Mouse (Mus musculus): ENCODE data around the gene Plekhm3. TPM values are rescaled to one million over a fixed set of nuclear protein-coding genes. Genes with fewer than 3 reads are reported as not detected.
A peak's percentile ranks its signal among the peaks of the same experiment; 100 is the strongest.

Plekhm3 gene
- polyA plus RNA-seq, 1 experiment from 2014 or later, result 7.5 TPM

DNA sequence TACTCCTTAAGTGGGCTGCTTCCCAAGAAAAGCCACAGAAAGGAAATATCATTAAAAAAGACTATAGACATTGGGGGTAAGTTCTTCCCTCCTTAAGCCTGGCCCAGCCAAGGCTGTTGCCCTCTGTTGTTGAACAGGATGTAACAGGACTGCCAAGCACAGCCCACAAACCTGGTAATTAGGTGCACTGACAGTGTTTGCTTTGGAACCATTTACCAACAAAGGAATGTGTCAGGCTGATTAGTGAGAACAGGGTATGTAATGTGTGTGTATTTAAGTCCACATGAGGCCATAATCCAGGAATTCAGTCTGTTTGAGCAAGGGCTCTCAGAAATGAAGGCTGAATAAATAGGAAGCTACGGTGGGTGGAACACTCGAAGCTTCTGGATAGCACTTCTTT lies 147.5 kb downstream of the Plekhm3 start:
- Histone ChIP-seq H3K9ac (no peak overlapping the region), H3K9me3 (replicated peaks) (no peaks in the 10 kb centered on the region), H3K27me3 (peaks cover 7% of the 10 kb centered on the region; the same call in 1 of the 2 replicates), H3K36me3 (ENCODE audit: poor library complexity, severe bottlenecking) (no peaks in the 10 kb centered on the region), H3K4me2 (no peak overlapping the region), H3K4me3 (no peak overlapping the region), H3K4me1 (peaks cover 16% of the 10 kb centered on the region), H3K27ac (no peak overlapping the region)
- WGBS, result 15% methylated on average over 2 of the region's 2 CpGs
- ATAC-seq, result peak; percentile 53; the same call in 1 of the 2 replicates

DNA sequence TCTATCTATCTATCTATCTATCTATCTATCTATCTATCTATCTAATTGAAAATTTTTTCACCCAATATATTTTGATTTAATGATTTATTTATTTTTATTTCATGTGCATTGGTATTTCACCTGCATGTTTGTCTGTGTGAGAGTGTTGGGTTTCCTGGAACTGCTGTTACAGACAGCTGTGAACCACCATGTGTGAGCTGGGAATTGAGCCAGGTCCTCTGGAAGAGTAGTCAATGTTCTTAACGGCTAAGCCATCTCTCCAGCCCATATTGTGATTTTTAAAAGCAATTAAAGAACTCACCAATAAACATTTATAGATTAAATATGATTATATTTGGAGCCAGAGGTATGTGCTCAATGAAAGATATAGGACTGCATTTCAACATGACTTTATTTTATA lies 148.9 kb downstream of the Plekhm3 start:
- WGBS, result 50% methylated on average over 1 of the region's 1 CpGs
- ATAC-seq, result no peak
- H3K9me3 ChIP-seq (replicated peaks), result no peaks in the 10 kb centered on the region
- H3K9ac ChIP-seq, result no peak overlapping the region
- H3K4me1 ChIP-seq, result peaks cover 23% of the 10 kb centered on the region
- no peak overlapping the region for H3K27ac ChIP-seq
- H3K4me2 ChIP-seq, result no peak overlapping the region
- H3K36me3 ChIP-seq (ENCODE audit: poor library complexity, severe bottlenecking), result no peaks in the 10 kb centered on the region
- H3K4me3 ChIP-seq, result no peak overlapping the region
- peaks cover 7% of the 10 kb centered on the region; the same call in 1 of the 2 replicates for H3K27me3 ChIP-seq

DNA sequence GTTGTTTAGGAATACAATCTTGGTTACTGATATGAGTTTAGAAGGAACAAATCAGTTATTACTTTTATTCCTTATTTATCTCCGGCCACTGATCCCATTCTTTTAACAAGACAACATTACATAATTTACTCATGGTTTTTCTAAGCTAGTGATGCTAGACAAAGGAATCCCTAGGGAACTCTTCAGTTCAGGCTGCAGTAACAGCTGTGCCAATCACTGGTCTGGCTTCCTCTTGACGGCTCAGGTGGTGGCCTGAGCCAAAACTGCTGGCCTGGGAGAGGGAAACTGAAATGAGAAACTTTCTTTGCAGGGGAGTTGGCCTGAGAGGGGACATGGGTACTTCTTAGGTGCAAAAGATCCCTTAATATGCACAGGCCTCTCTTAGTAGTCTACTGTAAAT lies 151.4 kb downstream of the Plekhm3 start:
- whole genome bisulfite sequencing, result 31% methylated on average over 2 of the region's 2 CpGs

DNA sequence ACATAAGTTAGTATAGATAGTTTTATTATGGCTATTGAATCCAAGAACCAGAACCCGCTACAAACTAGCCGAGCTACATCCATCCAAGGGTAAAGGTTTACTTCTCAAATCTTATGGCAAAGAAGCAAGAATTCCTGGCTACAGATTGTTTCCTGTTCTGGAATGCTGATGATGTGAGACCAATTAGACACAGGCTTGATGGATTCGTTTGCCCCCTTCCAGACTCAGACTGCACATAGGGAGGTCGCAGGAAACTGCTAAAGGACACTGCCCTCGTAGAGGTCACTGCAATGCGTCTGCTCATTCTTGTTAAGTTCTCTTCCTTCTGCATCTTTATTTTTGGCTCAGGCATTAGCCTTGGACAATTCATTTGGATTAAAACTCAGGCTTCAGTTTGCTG lies 154.0 kb downstream of the Plekhm3 start:
- WGBS, result 72% methylated on average over 6 of the region's 6 CpGs

More for the DNA sequence above, 151.4 kb downstream of the Plekhm3 start:
- Histone ChIP-seq H3K27me3 (peaks cover 7% of the 10 kb centered on the region; the same call in 1 of the 2 replicates), H3K9me3 (replicated peaks) (no peaks in the 10 kb centered on the region), H3K4me3 (no peak overlapping the region), H3K4me1 (peaks cover 23% of the 10 kb centered on the region), H3K27ac (no peak overlapping the region), H3K9ac (no peak overlapping the region), H3K36me3 (ENCODE audit: poor library complexity, severe bottlenecking) (no peaks in the 10 kb centered on the region), H3K4me2 (no peak overlapping the region)
- no peak for ATAC-seq

DNA sequence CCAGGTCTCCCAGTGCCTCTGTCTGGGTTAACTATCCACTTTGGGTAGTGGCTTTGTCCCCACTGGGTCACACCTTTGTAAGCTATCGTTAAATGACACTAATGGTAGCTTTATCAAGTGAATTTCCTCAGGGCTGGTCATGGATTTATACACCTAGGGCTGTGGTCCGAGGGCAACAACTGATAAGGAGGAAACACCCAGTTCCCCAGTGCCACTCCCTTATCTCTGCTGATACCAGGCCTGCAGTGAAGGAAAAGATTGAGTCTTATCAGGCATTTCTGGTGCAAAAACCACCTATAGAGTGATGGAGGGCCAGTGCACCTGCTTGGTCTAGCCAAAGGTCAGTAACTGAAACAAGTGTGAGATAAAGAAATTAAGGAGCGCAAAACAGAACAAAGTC lies 159.0 kb downstream of the Plekhm3 start:
- WGBS, result 92% methylated on average over 3 of the region's 3 CpGs
- H3K9ac ChIP-seq, result no peak overlapping the region
- H3K4me2 ChIP-seq, result no peak overlapping the region
- peaks cover under 1% of the 10 kb centered on the region; the same call in 1 of the 2 replicates for H3K4me1 ChIP-seq
- H3K4me3 ChIP-seq, result no peak overlapping the region
- 0 out of 2 replicates have a peak, but pooled peaks cover 7% of the 10 kb centered on the region for H3K27me3 ChIP-seq
- H3K9me3 ChIP-seq (replicated peaks), result no peaks in the 10 kb centered on the region
- ATAC-seq, result no peak
- peaks cover 12% of the 10 kb centered on the region; the same call in 1 of the 2 replicates for H3K36me3 ChIP-seq (ENCODE audit: poor library complexity, severe bottlenecking)
- no peak overlapping the region for H3K27ac ChIP-seq

More for the DNA sequence above, 154.0 kb downstream of the Plekhm3 start:
- peaks cover 8% of the 10 kb centered on the region; the same call in 1 of the 2 replicates for H3K27me3 ChIP-seq
- H3K27ac ChIP-seq, result no peak overlapping the region
- H3K9ac ChIP-seq, result no peak overlapping the region
- no peaks in the 10 kb centered on the region for H3K9me3 ChIP-seq (replicated peaks)
- no peak overlapping the region for H3K4me3 ChIP-seq
- no peak overlapping the region for H3K4me2 ChIP-seq
- no peaks in the 10 kb centered on the region for H3K36me3 ChIP-seq (ENCODE audit: poor library complexity, severe bottlenecking)
- H3K4me1 ChIP-seq, result peaks cover 14% of the 10 kb centered on the region
- ATAC-seq, result no peak

DNA sequence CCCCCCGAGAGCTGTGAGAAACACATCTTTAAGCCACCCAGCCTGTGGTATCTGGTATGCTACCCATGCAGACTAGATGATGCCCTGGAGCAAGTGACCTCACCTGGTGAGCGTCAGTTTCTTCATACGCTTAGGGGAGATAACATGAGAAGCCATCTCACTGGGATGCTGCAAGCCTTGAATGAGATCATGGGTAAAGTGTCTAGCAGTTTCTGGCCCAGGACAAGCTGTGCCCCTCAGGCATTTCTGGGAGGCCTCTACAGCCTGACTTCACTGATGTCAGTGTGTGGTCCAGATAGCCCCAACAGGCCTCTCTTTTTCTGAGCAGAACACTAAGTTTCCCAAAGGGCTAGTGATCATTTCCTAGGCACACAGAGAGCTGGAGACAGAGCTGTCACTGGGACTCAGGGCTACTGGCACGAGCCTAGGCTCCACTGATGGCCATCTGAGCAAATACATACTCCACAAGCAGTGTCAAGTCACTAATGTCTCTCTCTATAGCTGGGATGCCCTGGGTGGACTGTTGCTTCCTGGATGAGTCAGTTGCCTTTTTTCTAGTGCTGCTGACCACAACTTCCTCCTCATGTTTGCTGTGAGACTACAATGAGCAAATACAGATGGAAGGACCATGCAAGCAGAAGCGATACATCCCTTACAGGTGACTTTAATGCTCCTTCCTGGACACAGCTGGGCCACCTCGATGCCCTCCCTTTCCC lies 159.6 kb downstream of the Plekhm3 start:
- Histone ChIP-seq H3K36me3 (ENCODE audit: poor library complexity, severe bottlenecking) (peaks cover 12% of the 10 kb centered on the region; the same call in 1 of the 2 replicates), H3K9me3 (replicated peaks) (no peaks in the 10 kb centered on the region), H3K4me2 (no peak overlapping the region), H3K9ac (no peak overlapping the region), H3K27me3 (0 out of 2 replicates have a peak, but pooled peaks cover 7% of the 10 kb centered on the region), H3K4me1 (peaks cover 6% of the 10 kb centered on the region), H3K4me3 (no peak overlapping the region), H3K27ac (no peak overlapping the region)
- ATAC-seq, result no peak
- 87% methylated on average over 6 of the region's 6 CpGs for WGBS

DNA sequence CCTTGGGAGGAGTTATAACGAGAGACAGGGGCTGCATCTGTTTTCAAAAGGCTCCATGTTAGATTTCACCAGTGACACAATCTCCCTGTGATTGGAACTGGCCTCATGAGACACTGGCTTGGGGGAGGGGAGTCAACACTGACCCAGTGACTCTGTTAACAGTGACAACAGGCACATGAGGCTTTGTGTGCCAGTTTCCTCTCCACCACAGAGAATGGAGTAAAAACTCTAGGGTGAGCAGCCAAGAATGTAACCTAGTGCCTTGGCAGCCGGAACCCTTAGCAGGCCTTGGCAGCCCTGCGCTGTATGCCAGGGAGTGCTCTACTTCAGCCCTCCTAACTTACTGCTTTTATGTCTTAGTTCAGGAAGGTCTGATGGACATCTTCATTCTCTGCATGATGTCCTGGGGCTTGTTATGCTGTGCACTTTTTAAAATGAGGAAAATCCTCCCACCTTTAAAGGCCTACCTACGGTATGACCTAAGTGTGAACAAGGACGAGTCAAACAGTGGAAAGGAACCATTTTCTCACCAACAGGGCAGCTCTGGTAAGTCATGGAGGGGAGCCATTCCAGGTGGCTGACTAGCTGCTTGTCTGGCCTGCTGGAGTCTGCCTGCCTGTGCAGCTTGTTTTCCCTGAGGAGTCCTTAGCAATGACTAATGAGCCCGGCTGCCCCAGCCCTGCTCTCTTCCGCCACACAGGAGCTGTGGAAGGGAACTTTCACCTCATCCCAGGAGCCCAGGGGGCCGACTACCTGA lies 161.2 kb downstream of the Plekhm3 start:
- Histone ChIP-seq H3K4me3 (no peak overlapping the region), H3K27me3 (peaks cover 7% of the 10 kb centered on the region; the same call in 1 of the 2 replicates), H3K9ac (no peak overlapping the region), H3K9me3 (replicated peaks) (no peaks in the 10 kb centered on the region), H3K4me1 (peaks cover 19% of the 10 kb centered on the region), H3K27ac (no peak overlapping the region), H3K36me3 (ENCODE audit: poor library complexity, severe bottlenecking) (peaks cover 12% of the 10 kb centered on the region; the same call in 1 of the 2 replicates), H3K4me2 (no peak overlapping the region)
- no peak for ATAC-seq
- WGBS, result 77% methylated on average over 8 of the region's 8 CpGs

DNA sequence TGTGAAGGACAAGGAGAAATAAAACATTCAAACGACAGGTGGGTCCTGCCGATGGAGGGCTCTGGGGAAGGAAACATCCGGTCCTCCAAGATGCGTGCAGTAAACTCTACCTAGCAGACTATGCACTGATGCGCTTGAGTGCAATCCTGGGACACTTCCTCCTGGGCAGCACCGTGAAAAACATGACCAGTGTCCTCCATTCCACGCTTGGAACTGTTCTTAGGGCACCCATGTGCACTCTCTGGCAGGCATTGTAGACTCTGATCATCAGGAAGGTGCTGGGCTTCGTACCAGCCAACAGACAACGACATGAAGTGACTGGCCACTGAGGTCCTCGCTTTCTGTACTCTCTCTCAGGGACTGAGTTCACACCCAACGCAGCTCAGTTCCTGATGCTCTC lies 162.5 kb downstream of the Plekhm3 start:
- Histone ChIP-seq H3K27ac (no peak overlapping the region), H3K4me3 (no peak overlapping the region), H3K9me3 (replicated peaks) (no peaks in the 10 kb centered on the region), H3K4me2 (no peak overlapping the region), H3K4me1 (peaks cover 19% of the 10 kb centered on the region), H3K27me3 (peaks cover 13% of the 10 kb centered on the region; the same call in 1 of the 2 replicates), H3K36me3 (ENCODE audit: poor library complexity, severe bottlenecking) (peaks cover 12% of the 10 kb centered on the region; the same call in 1 of the 2 replicates), H3K9ac (no peak overlapping the region)
- ATAC-seq, result no peak
- 95% methylated on average over 11 of the region's 11 CpGs for WGBS

DNA sequence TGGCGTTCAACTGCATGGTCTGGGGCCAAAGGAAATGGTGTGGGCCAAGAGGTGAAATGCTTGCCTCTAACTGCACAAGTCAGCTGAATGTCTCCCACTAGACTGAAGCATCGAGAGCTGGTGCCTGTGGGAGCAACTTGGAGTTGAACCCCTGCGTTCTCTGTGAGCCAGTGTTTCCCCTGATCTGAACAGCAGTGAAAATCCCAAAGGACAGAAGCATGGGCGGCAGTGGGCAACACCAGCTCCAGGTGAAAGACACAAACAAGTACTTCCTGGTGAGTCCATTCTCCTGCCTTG lies 163.4 kb downstream of the Plekhm3 start:
- peaks cover 12% of the 10 kb centered on the region; the same call in 1 of the 2 replicates for H3K36me3 ChIP-seq (ENCODE audit: poor library complexity, severe bottlenecking)
- ATAC-seq, result no peak
- WGBS, result 95% methylated on average over 4 of the region's 4 CpGs
- H3K4me3 ChIP-seq, result no peak overlapping the region
- H3K27me3 ChIP-seq, result peaks cover 15% of the 10 kb centered on the region; the same call in 1 of the 2 replicates
- no peaks in the 10 kb centered on the region for H3K9me3 ChIP-seq (replicated peaks)
- H3K9ac ChIP-seq, result no peak overlapping the region
- H3K4me2 ChIP-seq, result no peak overlapping the region
- H3K4me1 ChIP-seq, result peaks cover 19% of the 10 kb centered on the region
- H3K27ac ChIP-seq, result no peak overlapping the region

DNA sequence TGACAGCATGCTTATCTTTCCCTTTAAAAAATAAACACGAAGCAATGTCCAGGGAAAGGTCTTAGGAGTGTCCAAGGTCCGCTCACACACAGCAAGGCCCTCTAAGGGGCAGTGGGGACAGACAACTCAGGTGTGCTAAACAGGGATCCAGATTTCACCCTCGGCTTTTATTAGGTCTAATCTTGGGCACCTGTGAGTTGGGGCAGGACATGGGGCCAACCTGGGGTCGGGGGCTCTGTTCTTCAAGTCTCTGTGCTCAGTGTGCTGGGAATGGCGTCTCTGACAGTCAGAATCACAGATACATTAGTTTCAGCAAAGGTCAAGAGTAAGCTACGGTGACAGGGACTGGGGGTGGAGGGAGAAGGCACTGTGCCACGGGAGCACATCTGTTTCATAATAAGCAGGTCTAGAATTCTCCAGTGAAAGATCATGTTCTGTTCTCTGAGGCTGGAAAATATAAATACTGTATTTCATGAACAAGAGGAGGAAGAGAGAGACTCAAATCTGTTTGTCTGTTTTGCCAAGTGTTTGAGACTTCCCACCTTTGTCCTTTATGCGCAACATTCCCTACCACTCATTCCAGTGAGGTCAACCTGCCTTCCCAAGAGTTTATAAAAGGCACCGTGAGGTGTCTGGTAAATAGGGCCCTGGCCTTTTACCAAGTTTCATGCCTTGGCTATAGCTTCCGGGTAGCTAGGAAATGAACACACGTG lies 163.9 kb downstream of the Plekhm3 start:
- no peak for ATAC-seq
- Histone ChIP-seq H3K36me3 (ENCODE audit: poor library complexity, severe bottlenecking) (peaks cover 12% of the 10 kb centered on the region; the same call in 1 of the 2 replicates), H3K4me3 (no peak overlapping the region), H3K9me3 (replicated peaks) (no peaks in the 10 kb centered on the region), H3K4me2 (no peak overlapping the region), H3K4me1 (peaks cover 19% of the 10 kb centered on the region), H3K9ac (no peak overlapping the region), H3K27ac (peak overlapping the region; percentile 31; the same call in 1 of the 2 replicates), H3K27me3 (peaks cover 18% of the 10 kb centered on the region; the same call in 1 of the 2 replicates)
- WGBS, result 88% methylated on average over 11 of the region's 11 CpGs

DNA sequence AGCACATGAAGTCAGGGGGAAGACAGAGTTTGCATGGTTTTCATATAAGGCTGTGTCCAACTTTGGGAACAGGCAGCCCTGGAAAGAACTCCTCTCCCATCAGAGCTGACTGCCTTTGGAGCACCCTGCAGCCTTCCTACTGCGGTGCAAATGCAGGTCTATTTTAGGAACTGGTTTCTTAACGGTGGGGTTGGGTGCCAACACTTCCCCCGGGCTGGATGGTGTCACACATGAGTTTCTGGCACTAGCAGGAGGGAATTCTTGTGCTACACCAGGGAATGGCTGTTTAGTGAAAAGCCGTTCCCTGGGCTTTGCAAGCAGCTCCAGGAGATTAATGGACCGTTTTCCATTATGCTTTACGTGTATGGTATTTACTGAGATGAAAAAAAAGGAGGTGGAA lies 164.8 kb downstream of the Plekhm3 start:
- peak; percentile 72; the same call in 1 of the 2 replicates for ATAC-seq
- peak overlapping the region; percentile 31; the same call in 1 of the 2 replicates for H3K27ac ChIP-seq
- H3K36me3 ChIP-seq (ENCODE audit: poor library complexity, severe bottlenecking), result peaks cover 12% of the 10 kb centered on the region; the same call in 1 of the 2 replicates
- H3K4me1 ChIP-seq, result peaks cover 19% of the 10 kb centered on the region
- H3K4me3 ChIP-seq, result no peak overlapping the region
- H3K9me3 ChIP-seq (replicated peaks), result no peaks in the 10 kb centered on the region
- no peak overlapping the region for H3K4me2 ChIP-seq
- no peak overlapping the region for H3K9ac ChIP-seq
- H3K27me3 ChIP-seq, result peaks cover 21% of the 10 kb centered on the region
- 16% methylated on average over 6 of the region's 6 CpGs for WGBS
